Mouse (Mus musculus): ENCODE data around the gene Nxnl1. TPM values are rescaled to one million over a fixed set of nuclear protein-coding genes. Genes with fewer than 3 reads are reported as not detected.
A peak's percentile ranks its signal among the peaks of the same experiment; 100 is the strongest.

Nxnl1 gene
- total and polyA plus RNA-seq, 3 experiments, result 0.04 TPM; not detected in 2

DNA sequence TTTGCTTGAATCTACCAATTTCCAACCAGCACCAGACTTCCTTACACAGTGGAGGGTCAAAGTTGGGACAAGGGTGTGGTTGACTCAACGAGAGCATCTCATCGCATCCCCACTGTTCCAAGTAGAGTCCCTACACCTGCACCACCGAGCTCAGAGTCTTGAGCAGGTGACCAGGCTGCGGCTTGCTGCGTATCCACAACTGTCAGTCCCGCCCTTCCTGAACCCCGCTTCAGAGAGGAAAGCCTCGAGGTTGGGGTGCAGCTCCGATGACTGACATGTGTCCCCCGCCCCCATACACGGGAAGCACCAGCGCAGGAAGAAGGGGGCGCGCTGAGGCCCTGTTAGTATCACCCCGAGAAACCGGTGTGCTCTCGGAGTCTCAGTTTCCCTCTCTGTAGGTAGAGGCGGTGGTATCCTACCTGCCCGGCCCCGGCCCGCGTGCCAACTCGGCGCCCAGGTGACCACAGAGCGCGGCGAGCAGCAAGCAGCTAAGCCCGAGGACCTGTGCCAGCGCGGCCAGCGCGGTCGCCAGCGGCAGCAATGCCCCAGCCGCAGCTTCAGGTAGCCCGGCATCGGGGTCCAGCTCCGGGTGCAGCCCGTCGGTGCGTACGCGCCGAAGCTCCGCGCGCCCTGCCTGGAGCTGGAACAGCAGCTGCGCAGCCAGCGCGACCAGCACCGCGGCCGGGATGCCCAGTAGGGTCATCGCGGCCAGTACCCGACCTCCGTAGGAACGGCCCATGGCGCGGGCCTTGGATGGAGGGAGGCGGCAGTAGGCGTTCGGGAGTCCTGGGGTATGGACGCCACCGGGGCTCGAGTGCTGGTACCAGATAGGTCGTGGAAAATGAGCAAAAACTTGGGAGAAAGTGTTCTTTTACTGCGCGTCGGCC, 8.1 kb downstream of the Nxnl1 start, which contains the start of gene Tmem221:
Gene Tmem221 (minus strand): TSS at position 801 of the 887 bp plus-strand sequence.
- in situ Hi-C loops (cut with MboI; ENCODE audit: low pct_ligation_motif_present, low pct_unique_long_range_greater_than_20kb, low sequenced_read_pairs), result no loop called here
- no peak within 1 kb of the TSS for H3K27ac ChIP-seq (ENCODE audit: insufficient read depth, low read depth)
- H3K4me3 ChIP-seq (replicated peaks in 1 of 3; ENCODE audit: low read depth in 2 of 3, low read length in 2 of 3, poor library complexity in 1 of 3), result peak within 1 kb of the TSS; percentile 28 to 67 (median 59)
- no peak for DNase-seq (ENCODE audit: extremely low read depth)
- H3K36me3 ChIP-seq (replicated peaks in 1 of 2; ENCODE audit: control insufficient read depth in 1 of 2, insufficient read depth in 1 of 2, low read length in 1 of 2), result no peaks in the 10 kb centered on the region
- H3K9ac ChIP-seq (ENCODE audit: insufficient read depth, low read depth), result peak within 1 kb of the TSS; percentile 47
- no peaks in the 10 kb centered on the region for H3K9me3 ChIP-seq (replicated peaks; ENCODE audit: low read length)
- TF ChIP-seq MAX (IDR thresholded peaks at IDR 0.05; ENCODE audit: low read length), result no peak
- 0 out of 2 replicates have a peak, but pooled peaks have one; percentile 23 for TF ChIP-seq MEF2A (IDR thresholded peaks at IDR 0.05; ENCODE audit: borderline replicate concordance, low read depth, low read length)
- TF ChIP-seq ZKSCAN1 (IDR thresholded peaks at IDR 0.05; ENCODE audit: borderline replicate concordance, low read depth, low read length), result no peak
- TF ChIP-seq IRF4 (IDR thresholded peaks at IDR 0.05; ENCODE audit: low read depth, low read length), result no peak
- TF ChIP-seq E2F4 (IDR thresholded peaks at IDR 0.05; ENCODE audit: insufficient replicate concordance, low read depth, low read length), result no peak
- TF ChIP-seq RCOR1 (conservative IDR thresholded peaks at IDR 0.05; ENCODE audit: low read depth, low read length), result no peak
- TF ChIP-seq RAD21 (IDR thresholded peaks at IDR 0.05; ENCODE audit: low read depth, low read length), result no peak
- TF ChIP-seq NELFE (IDR thresholded peaks at IDR 0.05; ENCODE audit: low read depth, low read length), result peak; percentile 54; the same call in 1 of the 2 replicates
- TF ChIP-seq CTCF (conservative IDR thresholded peaks at IDR 0.05 in 1 of 2, IDR thresholded peaks at IDR 0.05 in 1 of 2; ENCODE audit: low read depth in 2 of 2, low read length in 2 of 2), result peak in 1 of 2 experiments; percentile 41; a peak in 1 of 4 replicates
- no peak for TF ChIP-seq PAX5 (IDR thresholded peaks at IDR 0.05; ENCODE audit: low read length)
- no peak for TF ChIP-seq CHD2 (IDR thresholded peaks at IDR 0.05; ENCODE audit: low read length)
- TF ChIP-seq MAZ (IDR thresholded peaks at IDR 0.05; ENCODE audit: low read depth, low read length), result peak; percentile 65; the same call in 1 of the 2 replicates
- no peak for TF ChIP-seq USF2 (conservative IDR thresholded peaks at IDR 0.05; ENCODE audit: low read depth, low read length)
- 0 out of 2 replicates have a peak, but pooled peaks have one; percentile 45 for TF ChIP-seq POLR2A (IDR thresholded peaks at IDR 0.05; ENCODE audit: low read depth, low read length)
- TF ChIP-seq SIN3A (IDR thresholded peaks at IDR 0.05; ENCODE audit: low read length), result no peak
- no peak for TF ChIP-seq ZC3H11A (IDR thresholded peaks at IDR 0.05; ENCODE audit: low read depth, low read length)
- H3K4me2 ChIP-seq (ENCODE audit: insufficient read depth, low read depth, poor library complexity, severe bottlenecking), result peak within 1 kb of the TSS; percentile 64
- H3K27me3 ChIP-seq (replicated peaks), result peaks cover 20% of the 10 kb centered on the region
- dilution Hi-C loops (cut with MboI; ENCODE audit: extremely low pct_ligation_motif_present, extremely low pct_unique_long_range_greater_than_20kb, low sequenced_read_pairs), result no loop called here
- no peaks in the 10 kb centered on the region for H3K79me2 ChIP-seq (replicated peaks; ENCODE audit: control insufficient read depth, extremely low read depth, insufficient read depth, poor library complexity, severe bottlenecking)
- peaks cover 15 to 20% of the 10 kb centered on the region in 2 experiments for H3K4me1 ChIP-seq (ENCODE audit: control insufficient read depth in 1 of 2, insufficient read depth in 2 of 2)

DNA sequence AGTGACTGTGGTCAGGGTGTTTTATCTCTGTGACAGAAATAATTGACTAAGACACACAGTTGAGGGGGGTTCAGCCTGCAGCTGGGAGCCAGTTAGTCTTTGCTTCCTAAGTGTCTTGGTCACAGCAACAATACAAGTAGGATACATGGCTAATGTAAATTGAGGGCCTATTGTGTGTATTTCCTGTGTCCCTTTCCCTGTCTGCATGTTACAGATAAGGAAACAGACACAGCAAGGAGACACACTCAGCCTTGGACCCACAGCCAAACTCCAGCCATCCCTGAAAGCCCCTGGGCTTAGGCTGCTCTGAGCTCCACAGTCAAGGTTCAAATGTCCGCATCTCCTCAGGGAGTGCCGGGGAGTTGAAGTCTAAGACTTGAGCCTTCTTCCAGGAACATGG, 11.8 kb downstream of the Nxnl1 start:
- Histone ChIP-seq H3K79me2 (replicated peaks; ENCODE audit: control insufficient read depth, extremely low read depth, insufficient read depth, poor library complexity, severe bottlenecking) (no peaks in the 10 kb centered on the region), H3K4me3 (replicated peaks in 1 of 3; ENCODE audit: low read depth in 2 of 3, low read length in 2 of 3, poor library complexity in 1 of 3) (no peak overlapping the region), H3K9ac (ENCODE audit: insufficient read depth, low read depth) (no peak overlapping the region), H3K36me3 (replicated peaks in 1 of 2; ENCODE audit: control insufficient read depth in 1 of 2, insufficient read depth in 1 of 2, low read length in 1 of 2) (peaks cover 0 to 4% of the 10 kb centered on the region in 2 experiments), H3K4me1 (ENCODE audit: control insufficient read depth in 1 of 2, insufficient read depth in 2 of 2) (peaks cover 10 to 13% of the 10 kb centered on the region in 2 experiments), H3K27me3 (replicated peaks) (peaks cover 2% of the 10 kb centered on the region), H3K9me3 (replicated peaks; ENCODE audit: low read length) (no peaks in the 10 kb centered on the region), H3K4me2 (ENCODE audit: insufficient read depth, low read depth, poor library complexity, severe bottlenecking) (no peak overlapping the region), H3K27ac (ENCODE audit: insufficient read depth, low read depth) (no peak overlapping the region)
- TF ChIP-seq NELFE (IDR thresholded peaks at IDR 0.05; ENCODE audit: low read depth, low read length) (no peak), ETS1 (conservative IDR thresholded peaks at IDR 0.05; ENCODE audit: low read depth, low read length) (no peak), ZNF384 (IDR thresholded peaks at IDR 0.05; ENCODE audit: low read depth, low read length) (no peak), KAT2A (IDR thresholded peaks at IDR 0.05; ENCODE audit: insufficient replicate concordance, low read length) (no peak), EP300 (IDR thresholded peaks at IDR 0.05; ENCODE audit: low read length) (no peak), MAZ (IDR thresholded peaks at IDR 0.05; ENCODE audit: low read depth, low read length) (no peak), TCF12 (IDR thresholded peaks at IDR 0.05; ENCODE audit: low read depth, low read length) (no peak), E2F4 (IDR thresholded peaks at IDR 0.05; ENCODE audit: insufficient replicate concordance, low read depth, low read length) (no peak), POLR2AphosphoS2 (IDR thresholded peaks at IDR 0.05; ENCODE audit: low read depth, low read length) (no peak), GABPA (IDR thresholded peaks at IDR 0.05; ENCODE audit: insufficient replicate concordance, low read depth, low read length) (no peak)
- DNase-seq (ENCODE audit: extremely low read depth), result no peak
- in situ Hi-C loops (cut with MboI; ENCODE audit: low pct_ligation_motif_present, low pct_unique_long_range_greater_than_20kb, low sequenced_read_pairs), result no loop called here
- dilution Hi-C loops (cut with MboI; ENCODE audit: extremely low pct_ligation_motif_present, extremely low pct_unique_long_range_greater_than_20kb, low sequenced_read_pairs), result no loop called here
